Mouse (Mus musculus): ENCODE data around the gene Slc38a10. TPM values are rescaled to one million over a fixed set of nuclear protein-coding genes. Genes with fewer than 3 reads are reported as not detected.

The Slc38a10 gene
- total RNA-seq, 2 experiments from 2014 or later: 17.1 to 17.2 TPM

DNA sequence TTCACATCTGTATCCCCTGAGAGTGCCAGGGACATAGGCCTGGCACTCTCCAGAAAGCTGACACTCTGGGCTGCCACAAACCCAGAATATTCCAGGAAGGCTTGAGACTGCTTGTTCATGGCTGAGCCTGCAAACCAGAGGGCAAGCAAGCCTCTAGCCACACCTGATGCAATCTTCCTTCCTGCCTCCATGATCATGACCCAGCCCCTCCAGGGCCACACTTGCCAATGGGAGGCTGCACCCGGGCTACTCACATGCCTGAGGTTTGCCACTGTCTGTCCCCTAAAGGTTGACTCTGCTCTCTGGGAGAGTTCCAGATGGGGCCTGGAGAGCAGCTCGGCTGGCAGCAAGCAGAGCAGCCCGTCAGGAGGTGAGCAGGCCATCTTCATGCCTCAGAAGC is 30.2 kb upstream of the Slc38a10 start:
- ATAC-seq (replicated peaks; ENCODE audit: low FRiP score, poor library complexity, severe bottlenecking): no peak

DNA sequence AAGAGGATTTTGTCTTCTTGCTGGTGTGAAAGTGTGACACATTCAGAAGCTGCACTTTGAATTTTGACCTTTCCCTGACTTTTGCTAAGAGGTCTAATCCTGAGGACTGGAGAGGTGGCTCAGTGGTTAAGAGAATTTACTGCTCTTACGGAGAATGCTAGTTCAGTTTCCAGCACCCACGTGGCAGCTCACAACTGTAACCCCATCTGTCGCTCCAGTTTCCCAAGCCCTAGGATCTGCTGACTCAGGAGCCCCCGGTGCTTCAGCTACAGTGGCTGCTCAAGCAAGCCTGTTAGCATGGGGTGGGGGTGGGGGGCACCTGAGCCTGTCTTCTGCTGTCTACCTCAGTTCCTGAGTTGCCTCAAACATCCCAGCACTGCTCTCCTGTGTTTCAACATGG is 28.2 kb upstream of the Slc38a10 start:
- no peak for ATAC-seq (replicated peaks; ENCODE audit: low FRiP score, poor library complexity, severe bottlenecking)

DNA sequence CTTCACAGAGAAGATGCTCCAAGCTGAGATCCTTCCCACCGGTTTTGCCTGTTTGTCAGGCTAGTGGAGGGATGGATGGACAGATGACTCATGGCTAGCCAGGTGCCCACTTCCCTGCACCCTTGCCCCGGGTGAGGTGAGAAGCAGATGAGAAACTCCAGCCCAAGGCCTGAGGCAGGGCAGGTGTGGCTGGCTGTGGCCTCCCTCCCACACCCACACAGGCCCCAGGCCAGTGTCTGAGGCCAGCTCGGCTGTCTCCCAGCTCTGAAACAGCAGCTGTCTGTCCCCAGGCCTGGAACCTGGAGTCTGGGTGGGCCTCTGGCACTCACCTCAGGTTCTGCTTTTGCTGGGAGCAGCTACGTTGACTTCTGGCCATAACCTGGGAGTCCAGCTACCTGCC is 24.8 kb upstream of the Slc38a10 start:
- ATAC-seq (replicated peaks; ENCODE audit: low FRiP score, poor library complexity, severe bottlenecking): no peak

DNA sequence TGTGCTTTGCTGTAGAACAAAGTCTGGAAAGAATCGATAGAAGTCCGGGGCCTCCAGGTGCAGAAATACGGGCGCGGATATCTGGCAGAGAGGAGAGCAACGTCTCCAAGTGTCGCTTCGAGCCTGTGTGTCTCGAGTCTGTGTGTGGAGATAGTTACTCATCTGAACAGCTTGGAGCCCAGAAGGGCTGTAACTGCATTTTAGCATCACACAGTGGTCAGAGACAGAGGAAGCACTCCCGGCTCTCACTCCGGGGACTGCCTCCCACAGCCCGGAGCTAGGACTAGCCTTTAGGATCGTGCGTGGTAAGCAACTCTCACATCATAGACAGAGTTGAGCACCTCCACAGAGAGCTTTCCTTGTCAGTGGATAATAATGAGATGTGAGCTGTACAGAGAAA is 22.1 kb upstream of the Slc38a10 start:
- no peak for ATAC-seq (replicated peaks; ENCODE audit: low FRiP score, poor library complexity, severe bottlenecking)

DNA sequence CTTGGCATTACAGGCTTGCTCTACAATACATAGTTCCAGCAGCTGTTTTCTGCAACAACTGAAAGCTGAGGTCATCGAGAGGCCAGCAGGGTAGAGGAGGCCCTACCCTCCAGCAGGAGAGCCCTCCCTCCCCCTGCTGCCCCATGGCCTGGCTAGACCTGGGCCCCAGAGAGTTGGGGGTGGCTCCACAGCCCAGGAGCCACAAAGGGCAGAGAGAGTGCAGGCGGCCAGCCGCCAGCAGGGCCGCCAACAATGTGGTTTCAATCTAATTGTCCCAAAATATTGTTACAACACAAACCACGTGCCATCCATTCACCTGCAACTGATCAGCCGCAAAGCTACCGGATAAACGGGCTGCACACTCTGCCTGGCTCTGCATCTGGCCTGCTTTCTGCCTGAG is 20.0 kb upstream of the Slc38a10 start:
- ATAC-seq (replicated peaks; ENCODE audit: low FRiP score, poor library complexity, severe bottlenecking): no peak

DNA sequence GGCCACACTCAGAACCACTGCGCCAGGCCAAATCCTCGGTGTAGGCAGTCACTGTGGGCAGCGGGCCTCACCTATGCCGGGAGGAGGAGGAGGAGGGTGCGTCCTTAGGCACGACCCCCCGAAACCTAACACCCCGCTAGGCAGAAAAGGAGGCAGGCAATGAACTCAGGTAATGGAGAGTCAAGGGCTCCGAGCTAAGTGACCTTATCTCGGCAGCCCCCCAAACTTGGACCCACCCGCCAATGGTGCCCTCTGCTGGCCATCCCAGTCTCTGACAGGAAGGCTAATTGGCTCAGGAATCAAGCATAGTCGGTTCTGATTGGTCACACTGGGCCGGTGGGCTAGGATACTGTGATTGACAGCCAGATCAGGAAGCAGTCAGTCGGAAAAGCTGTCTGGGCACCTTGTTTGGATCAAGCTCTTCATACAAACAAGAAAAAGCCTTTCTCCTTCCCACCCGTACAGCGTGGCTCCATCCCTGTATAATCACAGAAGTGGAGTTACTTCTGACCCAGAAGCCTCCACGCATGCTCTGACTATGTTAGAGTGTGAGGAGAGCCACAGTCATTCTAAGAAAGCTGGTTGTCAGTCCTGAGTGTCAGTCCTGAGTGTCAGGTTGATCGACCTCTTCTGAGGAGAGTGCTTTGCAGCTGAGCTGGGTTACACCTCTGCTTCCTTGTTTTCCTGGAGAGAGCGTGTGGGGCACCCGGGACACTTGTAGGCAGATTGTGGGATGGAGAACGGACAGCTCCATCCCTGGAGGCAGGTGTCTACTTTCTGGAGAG is 18.3 kb upstream of the Slc38a10 start:
- no peak for ATAC-seq (replicated peaks; ENCODE audit: low FRiP score, poor library complexity, severe bottlenecking)

DNA sequence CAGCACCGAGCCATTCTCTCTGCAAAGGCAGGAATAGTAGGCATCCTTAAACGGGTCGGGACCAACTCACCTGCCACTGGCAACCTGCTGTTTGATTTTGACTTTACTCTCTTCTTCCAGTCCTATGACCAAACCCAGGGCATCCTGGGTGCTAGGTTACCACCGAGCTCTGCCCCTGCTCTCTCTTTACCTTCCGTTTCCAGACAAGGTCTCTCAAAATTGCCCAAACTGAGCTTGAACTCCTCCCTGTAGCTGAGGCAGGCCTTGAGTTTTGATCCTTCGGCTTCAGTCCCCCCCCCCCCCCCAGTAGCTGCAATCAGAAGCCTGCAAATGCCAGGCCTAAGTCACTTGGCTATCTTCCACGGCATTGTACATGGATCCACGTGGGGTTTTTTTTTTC is 17.4 kb upstream of the Slc38a10 start:
- no peak for ATAC-seq (replicated peaks; ENCODE audit: low FRiP score, poor library complexity, severe bottlenecking)

DNA sequence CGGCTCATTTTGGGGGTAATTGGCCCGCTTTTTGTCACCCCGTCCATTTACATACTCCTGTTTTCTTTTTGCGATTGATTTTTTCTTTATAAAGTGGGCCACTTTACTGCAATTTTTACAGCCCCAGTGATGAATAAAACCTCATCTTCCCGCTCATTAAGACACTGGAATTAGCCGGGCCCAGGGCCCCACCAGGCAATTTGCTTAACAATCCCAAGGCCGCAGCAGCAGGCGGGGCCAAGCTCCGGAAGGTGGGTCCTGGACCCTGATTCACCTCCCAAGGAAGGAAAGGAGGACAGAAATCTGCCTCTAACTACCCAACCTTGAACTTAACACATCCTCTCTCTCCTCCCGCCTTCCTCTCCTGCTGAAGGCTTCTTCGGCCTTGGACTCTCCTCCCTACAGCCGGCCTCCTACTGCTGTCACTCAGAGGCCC is 16.8 kb upstream of the Slc38a10 start:
- ATAC-seq (replicated peaks; ENCODE audit: low FRiP score, poor library complexity, severe bottlenecking): no peak

DNA sequence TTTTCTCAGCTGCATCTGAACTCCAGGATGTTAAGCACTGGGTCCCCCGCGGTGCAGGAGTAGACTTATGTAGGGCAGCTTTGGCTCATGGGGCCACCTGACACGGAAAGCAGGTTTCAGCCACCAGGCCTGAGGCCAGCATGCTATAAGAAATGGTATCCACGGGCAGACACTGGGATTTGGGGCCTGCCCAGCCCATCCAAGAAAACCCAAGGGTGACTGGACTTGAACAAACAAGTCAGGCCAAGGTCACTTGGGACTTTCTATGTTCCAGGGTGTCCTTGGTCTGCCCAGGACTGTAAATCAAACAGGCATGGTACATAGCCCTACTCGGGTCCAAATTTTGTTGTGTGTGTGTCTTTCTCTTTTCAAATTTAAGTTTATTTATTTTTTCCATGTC is 15.9 kb upstream of the Slc38a10 start:
- no peak for ATAC-seq (replicated peaks; ENCODE audit: low FRiP score, poor library complexity, severe bottlenecking)

DNA sequence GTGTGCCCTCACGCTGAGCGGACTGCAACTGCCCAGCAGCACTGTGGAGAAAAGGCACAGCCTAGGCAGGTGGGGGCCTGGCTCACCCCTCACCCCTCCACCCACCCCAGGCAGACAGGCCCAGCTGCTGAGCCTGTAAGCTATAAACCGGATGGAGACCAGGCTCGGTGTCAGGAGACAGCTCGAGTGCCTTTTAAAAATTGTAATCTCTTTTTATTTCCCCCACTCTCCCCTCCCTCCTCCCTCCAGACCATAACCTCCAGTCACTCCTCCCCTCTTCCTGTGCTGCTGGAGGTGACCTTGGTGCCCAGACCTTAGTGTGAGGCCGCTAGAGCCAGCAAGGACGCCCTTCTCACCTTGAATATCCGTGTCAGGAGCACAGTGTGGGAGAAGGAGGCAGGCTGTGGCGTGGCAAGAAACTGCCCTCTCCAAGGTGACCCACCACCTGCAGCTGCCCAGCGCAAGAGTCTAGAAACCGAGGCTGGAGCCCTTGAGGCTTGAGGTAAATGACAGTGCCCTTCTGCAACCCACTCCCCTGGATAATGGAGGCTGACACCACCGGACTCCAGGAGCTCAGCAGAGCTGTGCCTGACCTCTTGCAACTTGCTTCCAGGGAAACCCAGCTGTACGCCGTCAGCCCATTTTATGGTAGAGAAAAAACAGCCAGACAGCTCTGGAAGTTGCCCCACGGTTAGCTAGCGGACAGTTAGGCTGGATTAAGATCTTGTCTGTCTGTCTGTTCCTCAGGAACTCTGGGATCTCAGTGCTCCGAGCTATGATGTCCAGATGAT is 13.5 kb upstream of the Slc38a10 start:
- no peak for ATAC-seq (replicated peaks; ENCODE audit: low FRiP score, poor library complexity, severe bottlenecking)

DNA sequence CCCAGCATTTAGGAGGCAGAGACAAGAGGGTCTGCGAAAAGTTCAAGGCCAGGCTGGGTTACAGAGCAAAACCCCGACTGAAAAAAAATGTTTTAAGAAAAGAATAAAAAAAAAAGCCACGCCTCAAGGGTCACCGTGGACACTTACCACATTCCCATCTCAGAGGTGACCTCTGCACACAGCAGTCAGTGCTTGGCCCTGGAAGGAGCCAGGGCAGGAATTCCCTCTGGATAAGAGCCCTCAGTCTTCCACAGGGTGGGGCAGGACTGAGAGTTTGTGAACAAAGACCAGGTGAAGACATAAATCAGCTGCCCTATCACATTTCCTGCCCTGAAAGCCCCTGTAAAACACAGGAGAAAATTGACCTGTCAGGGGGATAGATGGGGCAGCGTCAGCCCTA is 12.9 kb upstream of the Slc38a10 start:
- no peak for ATAC-seq (replicated peaks; ENCODE audit: low FRiP score, poor library complexity, severe bottlenecking)

DNA sequence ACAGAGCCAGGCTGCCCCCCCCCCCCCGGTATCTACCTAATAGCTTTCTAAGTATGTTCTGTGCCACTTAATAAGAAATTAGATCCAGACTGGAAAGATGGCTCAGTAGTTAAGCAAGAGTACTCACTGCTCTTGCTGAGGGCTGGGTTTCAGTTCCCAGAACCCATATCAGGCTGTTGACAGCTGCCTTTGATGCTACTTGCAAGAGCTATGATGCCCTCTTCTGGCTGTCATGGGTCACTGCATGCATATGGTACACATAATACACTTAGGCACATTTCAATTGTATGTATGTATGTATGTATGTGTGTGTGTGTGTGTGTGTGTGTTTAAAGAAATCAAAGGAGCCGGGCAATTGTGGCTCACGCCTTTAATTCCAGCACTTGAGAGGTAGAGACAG is 12.1 kb upstream of the Slc38a10 start:
- ATAC-seq (replicated peaks; ENCODE audit: low FRiP score, poor library complexity, severe bottlenecking): no peak

DNA sequence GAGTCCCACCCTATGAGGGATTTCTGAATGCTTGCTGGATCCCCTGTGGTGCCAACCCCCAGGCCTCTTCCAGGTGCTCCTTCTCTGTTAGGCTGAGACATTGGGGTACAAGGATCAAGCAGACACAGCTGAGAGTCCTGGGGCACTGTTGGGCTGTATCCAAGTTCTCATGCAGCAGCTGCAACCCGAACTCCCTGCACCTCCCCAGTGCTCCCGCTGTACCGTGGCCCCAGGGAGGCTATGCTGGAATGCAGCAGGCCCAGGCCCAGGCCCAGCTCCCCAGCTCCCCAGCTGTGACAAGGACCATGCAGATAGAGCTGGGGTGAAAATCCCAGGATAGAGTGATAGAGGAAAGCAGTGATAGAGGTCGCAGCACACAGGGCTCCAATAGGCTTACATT is 10.1 kb upstream of the Slc38a10 start:
- ATAC-seq (replicated peaks; ENCODE audit: low FRiP score, poor library complexity, severe bottlenecking): no peak

DNA sequence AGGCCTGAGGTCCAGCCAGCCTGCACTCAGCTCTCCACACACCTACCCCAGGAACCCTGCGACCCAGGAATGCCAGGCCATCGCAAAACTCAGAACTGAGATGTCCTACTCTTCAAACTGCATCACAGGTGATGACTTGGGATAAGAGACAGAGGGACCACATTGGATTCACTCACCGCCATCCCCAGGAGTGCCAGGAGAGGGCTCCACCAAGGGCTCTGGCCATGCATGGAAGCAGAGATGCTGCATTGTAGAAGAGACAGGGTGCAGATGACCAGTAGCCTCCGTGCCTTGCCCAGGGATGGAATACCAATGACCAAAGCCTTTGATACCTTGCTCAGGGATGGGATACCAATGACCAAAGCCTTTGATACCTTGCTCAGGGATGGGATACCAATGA is 9.3 kb upstream of the Slc38a10 start:
- 0 out of 2 replicates have a peak, but pooled peaks have one; percentile 40 for ATAC-seq (replicated peaks; ENCODE audit: low FRiP score, poor library complexity, severe bottlenecking)

DNA sequence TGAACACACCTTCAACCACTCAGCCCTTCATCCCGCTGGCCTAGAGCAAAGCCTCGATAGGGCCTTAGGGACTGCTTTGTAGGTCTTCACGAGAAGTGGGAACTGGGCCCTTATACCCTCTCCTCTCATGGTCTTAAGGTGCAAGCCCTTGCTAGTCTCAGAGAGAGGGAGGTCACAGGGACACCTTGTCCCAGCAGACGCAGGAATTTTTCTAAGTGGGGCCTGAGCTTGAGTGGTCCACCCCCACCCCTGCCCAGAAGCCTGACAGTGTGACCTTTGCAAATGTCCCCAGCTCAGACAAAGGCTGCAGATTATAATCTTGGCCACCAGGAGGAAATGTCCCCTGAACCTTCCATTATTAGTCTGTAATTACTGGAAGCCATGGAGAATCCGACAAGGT is 8.5 kb upstream of the Slc38a10 start:
- no peak for ATAC-seq (replicated peaks; ENCODE audit: low FRiP score, poor library complexity, severe bottlenecking)

DNA sequence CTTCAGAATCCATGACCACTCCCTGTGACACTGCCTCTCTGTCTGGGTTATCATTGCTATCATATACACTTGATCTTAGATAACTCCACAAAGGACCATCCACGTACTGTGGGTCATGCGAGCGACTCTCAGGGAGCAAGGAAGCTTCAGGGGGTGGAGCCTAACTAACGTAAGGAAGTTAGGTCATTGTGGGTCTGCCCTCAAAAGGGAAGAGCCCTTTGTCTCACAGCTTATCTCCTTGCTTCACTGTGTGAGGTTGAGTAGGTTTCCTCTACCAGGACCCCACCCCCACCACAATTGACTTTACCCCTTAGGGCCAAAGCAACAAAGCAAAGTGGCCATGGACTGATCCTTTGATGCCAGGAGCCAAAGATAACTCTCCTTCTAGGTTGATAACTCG is 7.7 kb upstream of the Slc38a10 start:
- ATAC-seq (replicated peaks; ENCODE audit: low FRiP score, poor library complexity, severe bottlenecking): no peak

DNA sequence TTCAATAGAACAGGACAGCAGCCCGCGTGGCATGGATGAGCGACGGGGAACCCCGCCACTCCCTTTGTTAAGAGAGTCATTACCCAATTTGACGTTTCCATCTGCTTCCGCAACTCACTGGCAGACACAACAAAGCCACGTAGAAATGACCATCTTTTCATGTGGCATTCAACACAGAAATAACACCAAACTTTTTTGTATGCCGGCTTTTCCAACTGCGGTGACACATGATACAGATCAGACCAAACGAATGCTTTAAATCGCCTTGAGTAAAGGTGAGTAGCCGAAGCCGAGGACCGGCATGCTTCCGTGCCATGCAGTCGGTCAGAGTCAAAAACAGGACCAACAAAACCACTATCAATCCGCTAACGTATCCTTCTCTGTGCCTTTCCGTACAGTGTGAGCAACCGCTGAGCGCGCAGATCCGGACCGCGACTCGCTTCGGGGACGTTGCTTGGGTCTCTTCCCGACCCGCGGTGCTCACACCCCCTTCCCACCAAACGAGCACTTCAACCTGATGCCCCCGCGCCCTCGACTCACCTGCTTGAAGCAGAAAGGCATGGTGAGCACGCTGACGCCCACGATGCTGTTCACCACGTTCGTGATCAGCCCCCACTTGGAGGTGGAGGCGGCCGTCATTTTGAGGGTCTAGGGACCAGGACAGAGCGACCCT is 570 bp downstream of the Slc38a10 start:
- ATAC-seq (replicated peaks; ENCODE audit: low FRiP score, poor library complexity, severe bottlenecking): peak; percentile 47

DNA sequence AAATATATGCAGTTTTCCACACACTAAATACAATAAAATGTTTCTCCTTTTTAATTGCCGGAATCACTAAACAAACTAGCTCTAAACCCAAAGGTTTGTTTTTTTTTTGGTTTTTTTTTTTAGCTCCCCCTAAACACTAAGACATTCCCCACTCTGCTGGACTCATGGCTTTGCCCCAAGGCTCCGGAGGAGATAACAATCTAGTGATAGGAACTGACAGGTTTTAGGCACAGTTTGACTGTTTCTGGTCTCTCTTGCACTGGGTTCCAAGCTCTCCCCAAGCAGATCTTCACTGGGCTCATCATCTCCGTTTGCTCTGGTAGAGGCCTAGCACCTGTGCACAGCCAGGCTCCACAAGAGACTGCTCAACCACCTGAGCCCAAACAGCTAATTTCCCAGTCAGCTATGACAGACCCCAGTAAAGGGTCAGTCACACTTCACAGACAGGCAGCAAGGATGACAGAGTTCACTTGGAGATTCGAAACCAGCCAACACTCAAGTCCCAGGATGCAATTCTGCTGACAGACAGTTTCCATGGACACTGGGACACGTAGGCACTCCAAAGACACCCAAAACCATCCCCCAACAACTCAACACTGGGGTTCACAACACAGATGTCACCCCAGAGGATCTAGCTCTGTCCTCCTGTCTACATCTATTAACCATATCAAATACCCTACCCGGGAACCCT is 1.5 kb downstream of the Slc38a10 start:
- ATAC-seq (replicated peaks; ENCODE audit: low FRiP score, poor library complexity, severe bottlenecking): no peak

DNA sequence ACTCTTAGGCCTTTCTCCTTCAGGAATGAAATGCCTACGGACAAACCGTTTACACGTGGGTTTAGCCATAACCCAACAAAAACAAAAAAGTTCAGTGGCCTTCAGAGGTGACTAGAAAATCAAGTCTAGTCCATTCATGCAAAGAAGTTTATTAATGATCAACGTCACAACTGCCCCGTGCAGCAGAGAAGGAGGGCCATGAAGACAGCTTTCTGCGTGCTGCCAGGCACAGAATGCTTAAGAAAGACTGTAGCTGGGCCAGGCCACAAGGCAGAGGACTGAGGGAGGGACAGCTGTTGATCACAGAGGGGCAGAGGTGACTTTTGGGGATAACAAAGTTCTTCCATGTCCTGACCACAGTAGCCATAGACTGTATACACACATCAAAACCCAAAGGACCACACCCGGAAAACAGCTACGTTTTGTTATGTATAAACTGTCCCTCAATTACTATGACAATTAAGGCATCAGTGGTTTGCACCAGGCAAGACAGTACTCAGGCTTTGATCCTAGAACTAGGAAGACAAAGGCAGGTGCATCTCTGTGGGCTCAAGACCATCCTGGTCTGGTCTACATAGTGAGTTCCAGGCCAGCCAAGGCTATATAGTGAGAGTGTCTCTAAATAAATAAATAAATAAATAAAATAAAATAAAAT is 2.8 kb downstream of the Slc38a10 start:
- no peak for ATAC-seq (replicated peaks; ENCODE audit: low FRiP score, poor library complexity, severe bottlenecking)
